Mouse (Mus musculus) neural tube, embryonic 13.5 days (tissue): ENCODE measurements around the gene Gemin7. TPM values are rescaled to one million over a fixed set of nuclear protein-coding genes. Genes with fewer than 3 reads are reported as not detected.
A peak's percentile ranks its signal among the peaks of the same experiment; 100 is the strongest.

Experiments used
- ATAC-seq: fragments of 200-750 bp; cut with Nextera tagmentation; 2 replicates; pipeline ENCODE4 v1.8.0; 2017; ENCODE audit warnings: low read depth, mild to moderate bottlenecking, moderate TSS enrichment, moderate library complexity
- H3K27ac ChIP-seq: fragments of 300-500 bp; sonication (generic); replicated peaks from 2 replicates; pipeline ENCODE4 v1.5.1; 2015; ENCODE audit warnings: moderate library complexity, mild to moderate bottlenecking, inconsistent platforms
- H3K27me3 ChIP-seq: fragments of 300-500 bp; sonication (generic); 2 replicates; pipeline ENCODE4 v1.6.1; 2015; ENCODE audit warnings: mild to moderate bottlenecking, inconsistent platforms
- H3K36me3 ChIP-seq: fragments of 300-500 bp; sonication (generic); 2 replicates; pipeline ENCODE4 v1.6.1; 2015; ENCODE audit warnings: mild to moderate bottlenecking, inconsistent platforms
- H3K4me1 ChIP-seq: fragments of 300-500 bp; sonication (generic); replicated peaks from 2 replicates; pipeline ENCODE4 v1.6.1; 2015; ENCODE audit warnings: inconsistent platforms
- H3K4me2 ChIP-seq: fragments of 300-500 bp; sonication (generic); 2 replicates; pipeline ENCODE4 v1.6.1; 2015; ENCODE audit warnings: inconsistent platforms, mild to moderate bottlenecking, moderate library complexity
- H3K4me3 ChIP-seq: fragments of 300-500 bp; sonication (generic); 2 replicates; pipeline ENCODE4 v1.5.1; 2015; ENCODE audit warnings: mild to moderate bottlenecking, inconsistent platforms
- H3K9ac ChIP-seq: fragments of 300-500 bp; sonication (generic); 2 replicates; pipeline ENCODE4 v1.6.1; 2015; ENCODE audit warnings: moderate library complexity, mild to moderate bottlenecking, inconsistent platforms
- H3K9me3 ChIP-seq: fragments of 300-500 bp; sonication (generic); 2 replicates; pipeline ENCODE4 v1.6.1; 2016; ENCODE audit warnings: inconsistent platforms
- WGBS: fragments of 180-500 bp; shearing (Covaris S2); methylation state at CpG from one replicate; pipeline ENCODE4 v1.1.7; 2015; 5-methylcytosine and 5-hydroxymethylcytosine counted together
- polyA plus RNA-seq: library from polyadenylated mRNA; unstranded; fragments of >200 nt; fragmentation: Nextera tagmentation; extraction: Ambion mirVana; gene quantifications from 2 replicates; pipeline ENCODE4 v1.2.1, GENCODE M21; 2015

Gemin7 gene
- polyA plus RNA-seq, 1 experiment from 2014 or later: 153 TPM

GRCm38 (mm10) chr7:19603055-19603454 lies 25.7 kb upstream of the Gemin7 start:
- H3K4me3 ChIP-seq: peak overlapping the region; percentile 98
- H3K4me1 ChIP-seq: peaks cover 49% of the 10 kb centered on the region
- H3K27ac ChIP-seq: no peak overlapping the region
- peaks cover 42% of the 10 kb centered on the region for H3K36me3 ChIP-seq
- no peak for ATAC-seq
- H3K9me3 ChIP-seq: no peaks in the 10 kb centered on the region
- H3K4me2 ChIP-seq: peak overlapping the region; percentile 98
- WGBS: 85% methylated on average over 12 of the region's 12 CpGs
- peak overlapping the region; percentile 99 for H3K9ac ChIP-seq
- H3K27me3 ChIP-seq: no peaks in the 10 kb centered on the region

DNA sequence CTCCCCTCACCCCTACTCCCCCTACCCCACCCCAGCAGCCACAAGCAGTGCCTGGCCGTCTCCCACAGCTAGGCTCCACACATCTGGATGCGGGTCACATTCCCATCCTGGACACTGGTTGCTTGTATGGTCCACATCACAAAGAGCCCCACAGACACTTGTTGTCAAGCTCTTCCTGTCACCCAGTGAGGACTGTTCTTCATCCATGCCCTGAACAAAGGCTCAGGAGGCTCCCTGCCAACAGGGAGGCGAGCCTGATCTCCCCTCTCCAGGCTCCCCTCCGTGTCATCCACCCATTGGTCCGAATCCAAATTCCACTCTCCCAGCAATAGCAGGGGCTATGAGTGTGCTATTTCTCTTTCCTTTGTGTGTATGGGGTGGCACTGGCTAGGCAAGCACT lies 23.2 kb upstream of the Gemin7 start:
- Histone ChIP-seq H3K36me3 (peaks cover 62% of the 10 kb centered on the region), H3K27ac (peak overlapping the region; percentile 64), H3K27me3 (no peaks in the 10 kb centered on the region), H3K4me1 (peaks cover 50% of the 10 kb centered on the region), H3K4me2 (no peak overlapping the region), H3K4me3 (no peak overlapping the region), H3K9ac (no peak overlapping the region), H3K9me3 (no peaks in the 10 kb centered on the region)
- WGBS: 51% methylated on average over 5 of the region's 5 CpGs
- peak; percentile 63 for ATAC-seq

DNA sequence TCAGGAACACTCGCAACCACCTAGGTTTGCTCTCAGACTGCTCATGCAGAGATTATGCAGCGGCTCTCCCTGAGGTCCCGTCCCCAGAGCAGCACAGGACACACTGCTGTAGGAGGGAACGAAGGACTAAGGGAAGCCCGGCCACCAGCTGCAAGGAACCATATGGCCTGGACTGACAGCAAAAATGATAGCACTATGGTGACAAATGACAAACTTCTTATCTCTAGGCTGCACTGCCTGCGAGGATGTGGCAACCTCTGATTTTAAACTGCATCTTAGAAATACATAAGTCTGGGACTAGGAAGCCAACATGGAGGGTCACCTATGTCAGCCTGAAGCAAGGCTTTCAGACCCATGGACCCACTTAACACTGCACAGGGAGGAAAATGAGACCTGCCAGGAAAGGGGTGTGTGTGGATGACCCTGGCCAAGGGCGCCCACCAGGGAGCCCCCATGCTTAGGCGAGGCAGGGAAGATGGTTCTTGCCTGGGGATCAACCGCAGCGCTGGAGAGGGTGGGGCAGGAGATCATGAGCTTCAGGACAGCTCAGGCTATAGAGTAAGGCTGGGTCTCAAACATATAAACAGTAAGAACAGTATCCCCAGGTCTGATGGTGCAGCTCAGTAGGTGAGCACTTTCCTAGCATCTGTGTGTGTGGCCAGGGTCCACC lies 15.8 kb upstream of the Gemin7 start:
- no peak overlapping the region for H3K4me2 ChIP-seq
- no peaks in the 10 kb centered on the region for H3K27me3 ChIP-seq
- 0 out of 2 replicates have a peak, but pooled peaks cover 3% of the 10 kb centered on the region for H3K4me1 ChIP-seq
- ATAC-seq: no peak
- H3K27ac ChIP-seq: no peak overlapping the region
- no peak overlapping the region for H3K4me3 ChIP-seq
- 90% methylated on average over 10 of the region's 10 CpGs for WGBS
- H3K36me3 ChIP-seq: peaks cover 94% of the 10 kb centered on the region
- H3K9me3 ChIP-seq: no peaks in the 10 kb centered on the region
- H3K9ac ChIP-seq: no peak overlapping the region; the same call in 1 of the 2 replicates

DNA sequence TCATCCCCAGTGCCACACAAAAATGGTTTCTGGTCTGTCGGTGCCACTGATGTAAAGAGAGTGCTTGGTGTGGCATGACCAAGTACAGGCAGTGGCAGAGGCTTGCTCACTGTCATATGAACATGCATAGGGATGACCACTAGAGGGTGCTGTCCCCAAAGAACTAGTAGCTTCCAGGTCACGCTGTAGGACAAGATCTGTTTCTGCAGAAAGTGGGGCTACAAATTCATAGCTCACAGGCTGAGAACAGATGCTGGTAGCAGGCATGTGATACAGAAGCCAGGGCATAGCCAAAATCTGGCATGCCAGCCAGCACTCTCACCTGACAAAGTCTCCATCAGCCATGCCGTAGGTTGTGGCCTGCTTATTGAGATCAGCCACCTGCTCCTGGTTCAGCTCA lies 12.5 kb upstream of the Gemin7 start:
- whole genome bisulfite sequencing: 64% methylated on average over 3 of the region's 3 CpGs

DNA sequence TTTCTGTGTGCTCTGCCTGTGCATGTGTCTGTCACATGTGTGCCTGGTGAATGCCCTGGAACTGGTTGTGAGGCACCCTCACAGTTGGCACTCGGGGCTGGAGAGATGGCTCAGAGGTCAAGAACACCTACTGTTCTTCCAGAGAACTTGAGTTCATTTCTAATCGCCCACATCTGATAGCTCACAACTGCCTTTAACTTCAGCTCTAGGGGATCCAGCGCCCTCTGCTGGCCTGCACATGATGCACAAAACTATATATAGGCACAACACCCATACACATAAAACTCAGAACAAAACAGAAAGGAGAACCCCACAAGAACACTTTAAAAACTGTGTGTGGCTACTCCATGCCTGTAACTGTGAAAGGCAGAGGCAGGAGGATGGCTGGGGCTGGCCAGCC lies 11.8 kb upstream of the Gemin7 start:
- H3K36me3 ChIP-seq: peaks cover 100% of the 10 kb centered on the region
- H3K4me3 ChIP-seq: no peak overlapping the region
- no peak overlapping the region for H3K27ac ChIP-seq
- 59% methylated on average over 3 of the region's 3 CpGs for WGBS
- no peak for ATAC-seq
- H3K4me2 ChIP-seq: no peak overlapping the region
- H3K27me3 ChIP-seq: no peaks in the 10 kb centered on the region
- H3K9ac ChIP-seq: no peak overlapping the region
- no peaks in the 10 kb centered on the region for H3K9me3 ChIP-seq
- no peaks in the 10 kb centered on the region for H3K4me1 ChIP-seq

More for the DNA sequence above, 12.5 kb upstream of the Gemin7 start:
- Histone ChIP-seq H3K9ac (no peak overlapping the region), H3K36me3 (peaks cover 99% of the 10 kb centered on the region), H3K27me3 (no peaks in the 10 kb centered on the region), H3K27ac (no peak overlapping the region), H3K4me1 (no peaks in the 10 kb centered on the region), H3K9me3 (no peaks in the 10 kb centered on the region), H3K4me2 (no peak overlapping the region), H3K4me3 (no peak overlapping the region)
- ATAC-seq: peak; percentile 19; the same call in 1 of the 2 replicates

GRCm38 (mm10) chr7:19586269-19586668 lies 8.9 kb upstream of the Gemin7 start:
- Histone ChIP-seq H3K36me3 (peaks cover 99% of the 10 kb centered on the region), H3K9ac (no peak overlapping the region), H3K27me3 (no peaks in the 10 kb centered on the region), H3K9me3 (no peaks in the 10 kb centered on the region), H3K27ac (no peak overlapping the region), H3K4me1 (no peaks in the 10 kb centered on the region), H3K4me2 (no peak overlapping the region), H3K4me3 (no peak overlapping the region)
- WGBS: 69% methylated on average over 46 of the region's 46 CpGs
- ATAC-seq: no peak

DNA sequence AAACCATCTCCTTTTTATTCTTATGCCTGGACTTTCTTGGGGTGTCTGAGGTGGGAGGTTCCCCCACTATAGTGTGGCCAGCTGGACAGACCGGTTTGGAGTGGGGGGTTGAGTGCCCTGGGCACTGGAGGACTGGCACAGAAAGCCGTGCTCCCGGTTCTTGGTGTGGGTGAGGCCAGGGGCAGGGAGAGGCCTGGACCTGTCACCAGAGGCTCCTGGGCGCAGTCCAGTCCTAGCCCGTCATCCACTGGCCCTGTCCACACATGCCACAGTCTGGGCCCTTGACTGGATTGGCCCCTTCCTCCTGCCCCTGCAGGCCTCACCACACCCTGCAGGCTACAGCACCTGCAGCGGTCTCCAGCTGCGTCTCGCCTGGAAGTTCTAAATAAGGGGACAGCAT lies 3.2 kb upstream of the Gemin7 start:
- peaks cover 63% of the 10 kb centered on the region for H3K36me3 ChIP-seq
- WGBS: 91% methylated on average over 8 of the region's 8 CpGs
- no peak overlapping the region for H3K9ac ChIP-seq
- H3K9me3 ChIP-seq: no peaks in the 10 kb centered on the region
- H3K4me1 ChIP-seq: peaks cover 12% of the 10 kb centered on the region
- no peak overlapping the region for H3K4me3 ChIP-seq
- peaks cover 49% of the 10 kb centered on the region for H3K27me3 ChIP-seq
- H3K27ac ChIP-seq: no peak overlapping the region
- no peak overlapping the region for H3K4me2 ChIP-seq
- ATAC-seq: no peak

DNA sequence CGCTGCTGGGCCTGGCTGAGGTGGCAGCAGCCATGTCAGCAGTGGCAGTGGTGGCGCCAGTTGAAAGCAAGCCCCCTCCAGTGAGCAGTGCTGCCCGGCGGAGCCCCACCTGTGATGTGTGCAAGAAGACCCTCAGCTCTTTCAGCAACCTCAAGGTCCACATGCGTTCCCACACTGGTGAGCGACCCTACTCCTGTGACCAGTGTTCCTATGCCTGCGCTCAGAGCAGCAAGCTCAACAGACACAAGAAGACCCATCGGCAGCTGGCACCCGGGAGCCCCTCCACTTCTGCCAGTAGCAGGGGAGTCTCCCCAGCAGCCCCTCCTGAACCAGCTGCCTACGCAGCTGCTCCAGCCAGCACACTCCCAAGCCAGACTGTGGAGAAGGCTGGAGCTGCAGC lies 2.4 kb upstream of the Gemin7 start:
- 85% methylated on average over 10 of the region's 10 CpGs for WGBS
- no peak overlapping the region for H3K4me2 ChIP-seq
- H3K4me3 ChIP-seq: no peak overlapping the region
- H3K9me3 ChIP-seq: no peaks in the 10 kb centered on the region
- peaks cover 12% of the 10 kb centered on the region for H3K4me1 ChIP-seq
- no peak for ATAC-seq
- no peak overlapping the region for H3K9ac ChIP-seq
- H3K36me3 ChIP-seq: peaks cover 54% of the 10 kb centered on the region
- peaks cover 58% of the 10 kb centered on the region for H3K27me3 ChIP-seq
- H3K27ac ChIP-seq: no peak overlapping the region

DNA sequence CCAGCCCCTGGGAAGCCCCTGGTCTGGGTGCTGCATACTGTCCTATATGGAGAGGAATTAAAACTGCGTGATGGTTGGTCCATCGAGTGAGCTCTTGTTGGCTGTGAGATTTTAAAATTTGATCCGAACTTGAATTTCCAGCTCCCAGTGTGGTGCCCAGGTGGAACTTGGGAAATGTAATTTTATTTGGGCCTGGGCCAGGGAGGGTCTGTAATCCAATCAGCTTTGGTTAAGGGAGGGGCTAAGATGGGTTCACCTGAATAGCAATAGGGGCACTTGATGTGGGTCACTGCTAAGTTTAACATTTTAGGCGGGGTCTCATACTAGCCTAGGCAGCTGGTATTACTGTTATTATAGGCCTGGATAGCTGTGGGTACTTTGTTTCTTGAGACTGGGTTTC lies 1.0 kb upstream of the Gemin7 start:
- no peak for ATAC-seq
- no peak overlapping the region for H3K9ac ChIP-seq
- H3K4me2 ChIP-seq: no peak overlapping the region
- WGBS: 64% methylated on average over 4 of the region's 4 CpGs
- H3K9me3 ChIP-seq: no peaks in the 10 kb centered on the region
- H3K4me3 ChIP-seq: no peak overlapping the region
- H3K36me3 ChIP-seq: peaks cover 41% of the 10 kb centered on the region
- H3K27me3 ChIP-seq: peaks cover 61% of the 10 kb centered on the region
- peaks cover 21% of the 10 kb centered on the region for H3K4me1 ChIP-seq
- H3K27ac ChIP-seq: no peak overlapping the region

DNA sequence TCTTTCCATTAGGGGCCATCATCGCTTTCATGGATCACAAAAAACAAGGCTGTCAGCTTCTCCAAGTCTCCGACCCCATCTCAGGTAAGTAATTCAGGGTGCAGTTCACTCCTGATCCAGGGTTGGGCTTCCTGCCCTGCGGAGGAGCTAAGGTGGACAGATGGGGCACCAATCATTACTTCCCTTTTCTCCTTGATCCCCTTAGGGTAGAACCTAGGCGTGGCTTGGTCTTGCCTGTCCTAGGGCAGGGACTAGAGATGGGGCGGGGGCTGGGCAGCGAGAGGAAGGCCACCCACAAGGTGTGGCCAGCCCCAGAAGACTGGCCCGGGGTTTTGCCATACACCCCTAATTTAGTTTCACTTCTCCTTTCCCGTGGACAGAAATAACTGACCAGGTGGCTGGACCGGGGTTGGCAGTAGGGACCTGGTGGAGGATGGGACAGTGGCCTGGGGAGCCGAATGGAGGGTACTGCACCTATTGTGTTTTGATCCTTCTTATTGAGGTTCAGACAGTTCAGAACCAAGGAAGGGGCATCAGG lies 551 bp upstream of the Gemin7 start:
- Histone ChIP-seq H3K27ac (no peak overlapping the region), H3K4me2 (peak overlapping the region; percentile 54), H3K36me3 (peaks cover 36% of the 10 kb centered on the region), H3K4me3 (peak overlapping the region; percentile 29), H3K9ac (no peak overlapping the region), H3K4me1 (peaks cover 21% of the 10 kb centered on the region), H3K9me3 (no peaks in the 10 kb centered on the region), H3K27me3 (peaks cover 61% of the 10 kb centered on the region)
- 13% methylated on average over 10 of the region's 10 CpGs for WGBS
- no peak for ATAC-seq

DNA sequence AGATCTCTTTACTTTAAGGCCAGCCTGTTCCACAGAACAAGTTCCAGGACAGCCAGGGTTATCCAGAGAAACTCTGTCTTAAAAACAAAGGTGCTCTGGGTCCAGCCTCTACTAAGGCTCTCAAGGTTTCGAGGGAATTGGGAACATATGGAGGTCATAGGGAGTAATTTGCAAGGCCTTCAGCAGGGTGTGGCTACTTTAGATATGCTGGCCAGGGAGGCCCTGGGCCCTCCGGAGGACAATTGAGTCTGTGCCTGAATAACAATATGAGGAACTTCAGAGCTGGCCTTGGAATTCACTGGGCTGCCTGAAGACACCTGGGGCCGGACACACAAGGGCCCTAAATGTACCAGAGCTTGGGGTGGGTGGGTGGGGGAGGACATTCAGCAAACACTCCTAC lies 1.8 kb downstream of the Gemin7 start:
- Histone ChIP-seq H3K27ac (no peak overlapping the region), H3K4me1 (peaks cover 38% of the 10 kb centered on the region), H3K4me3 (no peak overlapping the region), H3K9ac (no peak overlapping the region), H3K9me3 (no peaks in the 10 kb centered on the region), H3K27me3 (peaks cover 61% of the 10 kb centered on the region), H3K4me2 (no peak overlapping the region), H3K36me3 (peaks cover 16% of the 10 kb centered on the region)
- WGBS: 57% methylated on average over 3 of the region's 3 CpGs
- no peak for ATAC-seq

DNA sequence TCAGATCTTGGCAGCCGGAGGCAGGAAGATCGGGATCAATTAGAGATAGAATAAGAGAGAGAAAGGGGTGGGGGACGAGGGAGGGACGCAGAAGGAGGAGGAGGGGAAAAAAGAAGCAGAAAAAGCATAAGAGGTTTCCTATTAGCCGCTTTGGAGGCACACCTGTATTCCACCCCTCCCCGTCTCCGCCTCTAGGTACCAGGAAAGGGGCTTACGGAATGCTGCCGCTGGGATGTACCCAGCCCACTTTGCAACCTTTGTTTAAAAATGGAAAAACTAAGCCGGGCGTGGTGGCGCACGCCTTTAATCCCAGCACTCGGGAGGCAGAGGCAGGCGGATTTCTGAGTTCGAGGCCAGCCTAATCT lies 3.6 kb downstream of the Gemin7 start:
- WGBS: 26% methylated on average over 16 of the region's 16 CpGs
- peak overlapping the region; percentile 67 for H3K4me3 ChIP-seq
- peaks cover 38% of the 10 kb centered on the region for H3K4me1 ChIP-seq
- H3K27ac ChIP-seq: peak overlapping the region; percentile 79; the same call in 1 of the 2 replicates
- peak overlapping the region; percentile 78 for H3K4me2 ChIP-seq
- peaks cover 43% of the 10 kb centered on the region for H3K27me3 ChIP-seq
- no peaks in the 10 kb centered on the region for H3K9me3 ChIP-seq
- H3K9ac ChIP-seq: peak overlapping the region; percentile 84
- peak; percentile 37; the same call in 1 of the 2 replicates for ATAC-seq
- H3K36me3 ChIP-seq: peaks cover 17% of the 10 kb centered on the region
